Mouse (Mus musculus): ENCODE measurements around the gene Dnaaf3.
"Not testable (repeated sequence)": the region's sequence is repeated elsewhere in the genome, so short reads cannot be mapped to it uniquely, and the experiment has no call there.

Gene Dnaaf3

GRCm38 (mm10) chr7:4532005-4532729 is at the start of gene Dnaaf3:
Gene Dnaaf3, minus strand, starts transcription at chr7:4532453.
- DNase-seq (ENCODE audit: low spot score in 2 of 2): no peak

- DNase-seq (ENCODE audit: low spot score in 2 of 2): not testable (repeated sequence)
These were observed 49.2 kb upstream of the Dnaaf3 start for GRCm38 (mm10) chr7:4581481-4581880.

GRCm38 (mm10) chr7:4572361-4572760 is 40.1 kb upstream of the Dnaaf3 start:
- DNase-seq (ENCODE audit: low spot score in 2 of 2): not testable (repeated sequence)

- DNase-seq (ENCODE audit: low spot score in 2 of 2): no peak
These were observed 30.4 kb upstream of the Dnaaf3 start for GRCm38 (mm10) chr7:4562660-4563059.

- DNase-seq (ENCODE audit: low spot score in 2 of 2): no peak
These were observed 24.9 kb upstream of the Dnaaf3 start for GRCm38 (mm10) chr7:4557167-4557560.

GRCm38 (mm10) chr7:4556256-4557166 is 24.3 kb upstream of the Dnaaf3 start:
- DNase-seq (ENCODE audit: low spot score in 2 of 2): peak; percentile 69 to 70

GRCm38 (mm10) chr7:4547221-4547641 is 15.0 kb upstream of the Dnaaf3 start, which contains the start of gene Syt5:
Gene Syt5, minus strand, starts transcription at chr7:4547541.
- peak; percentile 74 to 77 for DNase-seq (ENCODE audit: low spot score in 2 of 2)

GRCm38 (mm10) chr7:4546591-4547131 is 14.4 kb upstream of the Dnaaf3 start:
- peak; percentile 96 to 97 for DNase-seq (ENCODE audit: low spot score in 2 of 2)

- DNase-seq (ENCODE audit: low spot score in 2 of 2): no peak
These were observed 13.8 kb upstream of the Dnaaf3 start for GRCm38 (mm10) chr7:4546050-4546449.

GRCm38 (mm10) chr7:4542013-4542412 is 9.8 kb upstream of the Dnaaf3 start:
- DNase-seq (ENCODE audit: low spot score in 2 of 2): no peak

GRCm38 (mm10) chr7:4541344-4541743 is 9.1 kb upstream of the Dnaaf3 start:
- DNase-seq (ENCODE audit: low spot score in 2 of 2): no peak

- no peak for DNase-seq (ENCODE audit: low spot score in 2 of 2)
These were observed 6.8 kb upstream of the Dnaaf3 start for GRCm38 (mm10) chr7:4539019-4539418.

- no peak for DNase-seq (ENCODE audit: low spot score in 2 of 2)
These were observed 4.9 kb upstream of the Dnaaf3 start for GRCm38 (mm10) chr7:4537181-4537580.

- no peak for DNase-seq (ENCODE audit: low spot score in 2 of 2)
These were observed 4.1 kb upstream of the Dnaaf3 start for GRCm38 (mm10) chr7:4536369-4536768.

- not testable (repeated sequence) for DNase-seq (ENCODE audit: low spot score in 2 of 2)
These were observed 2.1 kb downstream of the Dnaaf3 start for GRCm38 (mm10) chr7:4530166-4530565.

GRCm38 (mm10) chr7:4527302-4527689 is 5.0 kb downstream of the Dnaaf3 start:
- DNase-seq (ENCODE audit: low spot score in 2 of 2): no peak

GRCm38 (mm10) chr7:4526341-4527301 is 5.6 kb downstream of the Dnaaf3 start:
- DNase-seq (ENCODE audit: low spot score in 2 of 2): peak; percentile 55 to 70

GRCm38 (mm10) chr7:4524212-4524922 is 7.9 kb downstream of the Dnaaf3 start, which contains the start of gene Tnni3:
Gene Tnni3, minus strand, starts transcription at chr7:4524229.
- not testable (repeated sequence) for DNase-seq (ENCODE audit: low spot score in 2 of 2)

GRCm38 (mm10) chr7:4523205-4524130 is 8.8 kb downstream of the Dnaaf3 start:
- no peak for DNase-seq (ENCODE audit: low spot score in 2 of 2)

Measured in right cerebral cortex, postnatal 36 days (tissue).